Mouse (Mus musculus) c-Kit-negative CD71-positive TER-119-positive erythroid progenitor cells, embryonic 14.5 days (primary cell): ENCODE measurements around the gene Chat.

Source experiments
- DNase-seq: peaks from one replicate; pipeline ENCODE4 v3.0.0-alpha.2; 2013; ENCODE audit warnings: low read depth, low spot score

The Chat gene

GRCm38 (mm10) chr14:32465889-32466288 lies at the start of gene Chat:
TSS of gene Chat (minus strand) at chr14:32465989.
- DNase-seq: no peak

- peak; percentile 90 for DNase-seq
These were observed 47.7 kb upstream of the Chat start, which contains the start of gene Ercc6 for GRCm38 (mm10) chr14:32513336-32514032. TSS of gene Ercc6 (plus strand) at chr14:32513521.

- no peak for DNase-seq
These were observed 47.1 kb upstream of the Chat start for GRCm38 (mm10) chr14:32512912-32513311.

- no peak for DNase-seq
These were observed 43.7 kb upstream of the Chat start for GRCm38 (mm10) chr14:32509443-32509961.

GRCm38 (mm10) chr14:32508105-32508835 lies 42.5 kb upstream of the Chat start:
- DNase-seq: no peak

- DNase-seq: no peak
These were observed 41.4 kb upstream of the Chat start for GRCm38 (mm10) chr14:32507216-32507615.

GRCm38 (mm10) chr14:32506329-32506728 lies 40.5 kb upstream of the Chat start:
- DNase-seq: no peak

GRCm38 (mm10) chr14:32503897-32504296 lies 38.1 kb upstream of the Chat start:
- no peak for DNase-seq

- DNase-seq: no peak
These were observed 37.2 kb upstream of the Chat start for GRCm38 (mm10) chr14:32502764-32503688.

- DNase-seq: no peak
These were observed 35.5 kb upstream of the Chat start for GRCm38 (mm10) chr14:32501303-32501702.

GRCm38 (mm10) chr14:32496115-32496850 lies 30.5 kb upstream of the Chat start:
- DNase-seq: no peak

GRCm38 (mm10) chr14:32492521-32492920 lies 26.7 kb upstream of the Chat start:
- no peak for DNase-seq

- DNase-seq: peak; percentile 16
These were observed 16.3 kb upstream of the Chat start for GRCm38 (mm10) chr14:32482061-32482460.

- DNase-seq: no peak
These were observed 11.8 kb upstream of the Chat start for GRCm38 (mm10) chr14:32477581-32477980.

GRCm38 (mm10) chr14:32476559-32476958 lies 10.8 kb upstream of the Chat start:
- no peak for DNase-seq

GRCm38 (mm10) chr14:32472996-32473395 lies 7.2 kb upstream of the Chat start:
- no peak for DNase-seq

GRCm38 (mm10) chr14:32467606-32468005 lies 1.8 kb upstream of the Chat start:
- no peak for DNase-seq

- no peak for DNase-seq
These were observed 301 bp downstream of the Chat start for GRCm38 (mm10) chr14:32465506-32465870.

- DNase-seq: no peak
These were observed 936 bp downstream of the Chat start, which contains the start of gene Slc18a3 for GRCm38 (mm10) chr14:32464601-32465505. TSS of gene Slc18a3 (minus strand) at chr14:32464850.
